Mouse (Mus musculus): ENCODE results near the gene Supt4a.

DNA sequence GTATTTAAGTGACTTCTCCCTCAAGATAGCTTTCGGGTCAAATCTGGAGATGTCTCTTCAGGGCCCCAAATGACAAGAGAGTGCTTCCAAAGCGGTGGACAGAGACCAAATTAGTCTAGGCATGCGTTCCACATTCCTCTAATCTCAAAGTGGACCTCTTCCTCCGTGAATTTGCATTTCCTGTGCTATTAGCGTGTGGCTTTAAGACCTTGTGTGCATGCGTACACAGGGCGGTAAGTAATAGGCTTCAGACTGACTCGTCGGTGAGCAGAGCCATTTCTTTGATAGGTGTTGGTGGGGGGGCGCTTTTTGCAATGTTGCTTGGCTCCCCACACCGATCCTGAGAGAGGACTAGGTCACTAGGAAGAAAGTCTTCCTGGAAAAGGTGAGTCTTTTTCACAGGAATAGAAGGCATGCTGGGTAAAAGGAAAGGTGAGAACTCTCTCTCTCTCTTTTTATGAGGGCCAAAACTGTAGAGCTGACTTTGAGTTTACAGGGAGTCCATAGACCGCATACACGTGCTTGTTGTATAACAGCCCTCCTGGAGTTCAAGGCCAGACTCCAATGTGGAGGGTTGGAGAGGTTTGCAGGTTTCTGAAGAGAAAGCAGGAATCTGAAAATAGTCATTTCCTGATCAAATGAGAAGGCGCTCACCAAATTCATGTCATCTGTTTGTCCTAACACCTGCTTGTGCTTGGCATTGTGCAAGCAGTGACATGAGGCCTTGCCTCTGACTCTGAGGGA lies 35.3 kb upstream of the Supt4a start:
- TF ChIP-seq POLR2A (IDR thresholded peaks at IDR 0.05; ENCODE audit: low read depth, low read length): no peak
- TF ChIP-seq CTCF (IDR thresholded peaks at IDR 0.05; ENCODE audit: borderline replicate concordance, insufficient read depth, low read length): no peak
